Mouse (Mus musculus) lung, adult 2 months (tissue): ENCODE data around the gene C5ar2.

Experiments
- CTCF ChIP-seq: fragments of 200-500 bp; IDR thresholded peaks from 2 replicates; pipeline ENCODE4 v1.5.1; 2011; ENCODE audit warnings: mild to moderate bottlenecking, low read length, control low read depth; ENCODE audit not compliant: insufficient read depth
- POLR2A ChIP-seq: fragments of 200-500 bp; IDR thresholded peaks from 2 replicates; pipeline ENCODE4 v1.6.1; 2011; ENCODE audit warnings: low read depth, mild to moderate bottlenecking, control low read depth, low read length, borderline replicate concordance; ENCODE audit errors: extremely low read depth

DNA sequence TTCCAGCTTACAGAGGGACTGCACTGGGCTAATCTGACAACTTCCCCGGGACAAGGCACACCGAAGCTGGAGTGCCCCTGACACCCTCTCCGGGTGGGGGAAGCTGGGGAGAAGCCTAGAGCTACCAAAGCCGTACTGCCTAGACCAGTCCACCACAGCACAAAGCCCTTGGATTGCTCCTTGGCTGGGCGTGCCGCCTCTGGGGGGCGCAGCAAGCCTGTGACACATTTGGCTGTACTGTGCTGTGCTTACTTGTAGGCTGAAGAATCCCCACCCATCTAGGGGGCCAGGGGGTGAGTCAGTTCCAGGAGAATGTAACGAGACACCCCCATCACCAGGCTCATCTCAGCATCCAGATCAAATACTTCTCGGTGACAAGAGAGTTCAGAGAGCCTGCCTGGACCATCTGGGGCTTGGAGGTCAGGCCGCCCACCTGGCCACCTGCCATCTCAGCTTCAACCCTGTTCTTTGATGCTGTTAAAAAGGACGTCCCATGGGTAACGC lies 33.0 kb downstream of the C5ar2 start:
- TF ChIP-seq CTCF (peak; percentile 35; the same call in 1 of the 2 replicates), POLR2A (no peak)
